Mouse (Mus musculus): Measurements from ENCODE around the gene Fam71e1.

- TF ChIP-seq CTCF (IDR thresholded peaks at IDR 0.05; ENCODE audit: low read depth) (no peak), EP300 (IDR thresholded peaks at IDR 0.05; ENCODE audit: low read depth) (no peak)
Observed at GRCm38 (mm10) chr7:44533746-44534045, 37.3 kb downstream of the Fam71e1 start.
